Mouse (Mus musculus): ENCODE results near the gene Gm20388.
A peak's percentile ranks its signal among the peaks of the same experiment; 100 is the strongest.
"Not testable (repeated sequence)": the region's sequence is repeated elsewhere in the genome, so short reads cannot be mapped to it uniquely, and the experiment has no call there.

Gene Gm20388

DNA sequence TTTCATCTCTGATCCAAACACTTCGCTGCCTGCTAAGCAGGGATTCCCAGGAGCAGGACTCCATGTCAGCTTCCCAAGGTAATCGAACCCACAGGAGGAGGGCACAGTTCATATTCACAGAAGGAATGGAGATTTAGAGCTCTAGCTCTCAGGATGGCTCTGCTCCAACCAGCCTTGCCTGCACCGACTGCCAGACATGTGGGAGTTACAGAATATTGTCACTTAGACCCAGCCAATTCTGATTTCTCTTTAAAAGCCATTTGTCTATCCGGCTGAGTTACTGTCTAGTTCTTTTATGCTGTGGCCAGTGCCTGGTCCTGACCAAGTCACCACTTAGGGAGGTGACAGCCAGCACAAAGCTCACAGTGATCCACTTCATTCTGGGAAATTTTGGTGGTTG is 4071.0 kb downstream of the Gm20388 start:
- no peak for DNase-seq (ENCODE audit: low spot score)

DNA sequence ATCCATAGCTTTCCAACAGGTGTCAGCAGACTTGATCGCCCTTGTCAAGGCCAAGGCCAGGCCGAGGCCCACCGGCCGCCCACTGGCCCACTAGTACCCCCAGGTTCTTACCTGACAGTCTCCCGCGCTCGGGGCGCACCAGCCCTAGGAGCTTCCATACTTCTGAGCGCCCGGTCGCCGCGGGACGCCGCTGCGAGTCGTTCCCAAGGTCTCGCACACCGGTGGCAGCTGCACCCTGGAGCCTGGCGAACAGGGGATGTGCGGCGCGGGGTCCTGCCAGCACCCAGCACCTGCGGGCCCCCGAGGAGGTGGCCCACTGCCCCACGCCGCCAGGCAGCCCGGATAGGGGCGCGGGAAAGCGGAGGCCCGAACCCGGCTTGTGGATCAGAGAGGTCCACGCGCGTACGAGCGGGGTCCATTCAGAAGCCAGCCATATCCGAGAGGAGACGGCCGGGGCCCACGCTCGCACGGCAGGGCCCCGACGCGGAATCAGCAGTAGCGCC is 4071.7 kb downstream of the Gm20388 start:
- no peak for DNase-seq (ENCODE audit: low spot score)

DNA sequence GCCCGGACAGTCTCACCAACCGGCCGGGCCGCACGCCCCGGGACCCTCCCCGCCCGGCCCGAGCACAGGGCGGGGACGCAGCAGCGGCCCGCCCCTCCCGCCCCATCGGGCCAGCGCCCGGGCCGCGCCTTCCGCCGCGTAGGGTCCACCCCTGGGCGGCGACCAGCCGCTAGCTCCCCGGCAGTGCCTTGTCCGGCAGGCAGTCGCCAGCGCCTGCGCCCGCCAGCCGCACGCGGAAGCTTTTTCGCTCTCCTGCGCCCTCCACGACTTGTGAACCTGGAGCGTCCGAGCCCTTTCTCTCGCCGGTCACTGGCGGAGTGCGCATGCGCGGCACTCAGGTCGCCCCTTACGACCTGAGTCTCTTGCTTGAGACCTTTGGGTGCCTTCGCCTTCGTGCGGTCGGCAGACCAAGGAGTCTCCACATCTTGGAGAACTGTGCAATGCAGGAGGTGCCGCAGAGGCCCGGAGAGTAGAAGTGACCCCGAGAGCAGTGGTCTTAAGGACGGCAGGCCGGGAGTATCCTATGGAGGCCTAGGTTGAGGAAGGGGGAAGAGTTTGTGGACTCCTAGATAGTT is 4072.3 kb downstream of the Gm20388 start, which contains the start of gene Abcb10:
Gene Abcb10, minus strand, starts transcription at position 297 of the 575 bp plus-strand sequence.
- DNase-seq (ENCODE audit: low spot score), result peak; percentile 94

DNA sequence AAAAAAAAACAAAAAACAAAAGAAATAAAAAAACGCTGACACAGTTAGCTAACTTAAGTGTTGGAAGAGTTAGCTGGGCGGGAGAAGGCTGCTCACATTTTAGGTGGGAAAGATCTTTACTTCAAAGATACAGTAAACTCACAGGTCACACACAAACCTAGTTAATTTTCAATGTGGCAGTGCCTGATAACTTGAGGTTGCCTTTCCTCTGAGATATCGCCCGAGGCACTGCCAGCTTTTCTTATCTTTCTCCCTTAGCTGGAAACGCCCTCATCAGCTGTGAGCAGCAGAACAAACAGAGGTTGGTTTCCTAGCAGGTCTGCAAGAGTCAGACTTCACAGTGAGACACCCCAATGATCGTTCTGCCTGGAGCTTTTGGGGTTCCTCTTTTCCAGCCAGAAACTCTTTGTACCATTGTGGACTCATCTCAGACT is 4078.0 kb downstream of the Gm20388 start:
- no peak for DNase-seq (ENCODE audit: low spot score)

DNA sequence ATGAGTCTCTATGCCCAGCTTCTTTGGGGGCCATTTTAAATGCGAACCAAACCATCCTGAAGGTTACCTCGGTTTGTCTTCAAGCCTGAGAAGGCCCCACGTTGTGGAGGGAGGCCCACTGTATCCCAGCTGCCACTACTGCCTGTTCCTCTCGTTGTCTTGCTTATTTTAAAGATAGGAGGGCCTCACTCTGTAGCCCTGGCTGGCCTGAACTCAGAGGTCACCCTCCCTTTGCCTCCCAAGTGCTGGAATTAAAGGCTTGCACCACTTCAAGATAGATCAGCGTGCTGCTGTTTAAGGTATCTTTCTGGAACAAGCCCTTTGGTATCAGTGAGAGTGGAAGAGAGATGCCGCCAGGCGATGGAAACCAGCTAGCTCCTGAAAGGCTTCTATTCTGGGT is 4078.5 kb downstream of the Gm20388 start:
- no peak for DNase-seq (ENCODE audit: low spot score)

DNA sequence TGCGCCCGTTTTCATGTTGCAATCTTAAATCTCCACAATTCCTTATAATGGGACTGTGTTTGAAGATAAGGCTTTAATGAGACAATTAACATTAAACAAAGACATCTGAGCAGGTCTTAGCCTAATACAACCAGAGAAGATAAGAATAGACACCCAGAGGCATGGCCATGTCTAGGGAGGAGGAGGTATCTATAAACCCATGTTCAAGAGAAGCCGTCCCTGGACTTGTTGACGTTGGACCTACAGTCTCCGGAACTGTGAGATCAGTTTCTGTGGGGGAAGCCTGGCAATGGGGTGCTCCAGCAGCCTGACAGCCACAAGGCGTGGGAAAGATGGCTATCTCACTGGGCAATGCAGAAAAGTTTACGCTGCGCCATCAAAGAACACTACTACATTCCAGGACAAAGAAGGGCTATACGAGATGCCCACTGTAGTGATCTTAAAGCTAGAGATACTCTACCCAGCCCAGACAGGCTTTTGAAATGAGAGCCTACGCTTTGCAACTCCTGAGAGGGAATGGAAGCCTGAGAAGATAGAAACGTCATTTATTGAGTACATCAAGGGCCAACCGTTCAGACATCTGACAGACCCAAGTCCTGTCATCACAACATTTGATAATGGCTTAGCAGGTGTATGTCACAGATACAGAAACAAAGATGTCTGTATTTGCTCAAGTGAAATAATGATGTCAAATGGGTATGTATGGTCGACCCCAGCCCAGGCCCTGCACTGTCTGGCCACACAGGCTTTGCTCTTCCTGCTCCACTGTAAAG is 4079.8 kb downstream of the Gm20388 start:
- DNase-seq (ENCODE audit: low spot score), result no peak

GRCm38 (mm10) chr8:123992587-123992986 is 4081.9 kb downstream of the Gm20388 start:
- no peak for DNase-seq (ENCODE audit: low spot score)

DNA sequence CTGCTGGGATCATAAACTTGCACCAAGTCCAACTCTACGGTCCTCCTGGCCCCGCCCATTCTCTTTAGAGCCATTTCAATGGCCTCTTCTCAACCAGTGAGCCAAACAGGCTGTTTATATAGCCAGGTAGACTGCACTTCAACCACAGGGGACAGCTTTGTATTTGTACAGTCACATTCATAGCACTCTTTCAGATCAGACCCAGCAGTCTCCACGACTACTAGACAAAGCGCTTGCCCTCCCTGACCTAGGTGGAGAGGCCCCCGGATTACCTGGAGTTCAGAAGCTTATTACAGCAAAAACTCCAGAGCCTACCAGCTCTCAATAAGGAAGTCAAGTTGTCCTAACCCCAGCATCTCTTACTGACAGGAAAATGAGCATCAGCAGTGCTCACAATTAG is 4083.0 kb downstream of the Gm20388 start:
- no peak for DNase-seq (ENCODE audit: low spot score)

DNA sequence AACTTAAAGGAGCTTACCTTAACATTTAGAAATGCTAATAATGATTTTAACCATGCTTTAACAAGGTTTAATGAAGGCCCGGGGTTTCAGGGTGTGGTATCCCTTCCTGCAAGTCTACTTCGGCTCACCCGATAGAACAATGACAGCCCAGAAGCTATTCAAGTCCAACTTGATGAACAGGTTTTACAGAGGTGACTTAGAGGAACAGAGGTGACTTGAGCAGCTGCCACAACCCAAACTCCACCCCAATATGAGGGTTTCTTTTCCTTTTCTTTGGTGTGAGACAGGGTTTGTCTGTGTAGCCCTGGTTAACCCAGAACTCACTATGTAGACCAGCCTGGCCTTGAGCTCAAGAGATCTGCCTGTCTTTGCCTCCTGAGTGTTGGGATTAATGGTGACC is 4083.4 kb downstream of the Gm20388 start:
- no peak for DNase-seq (ENCODE audit: low spot score)

DNA sequence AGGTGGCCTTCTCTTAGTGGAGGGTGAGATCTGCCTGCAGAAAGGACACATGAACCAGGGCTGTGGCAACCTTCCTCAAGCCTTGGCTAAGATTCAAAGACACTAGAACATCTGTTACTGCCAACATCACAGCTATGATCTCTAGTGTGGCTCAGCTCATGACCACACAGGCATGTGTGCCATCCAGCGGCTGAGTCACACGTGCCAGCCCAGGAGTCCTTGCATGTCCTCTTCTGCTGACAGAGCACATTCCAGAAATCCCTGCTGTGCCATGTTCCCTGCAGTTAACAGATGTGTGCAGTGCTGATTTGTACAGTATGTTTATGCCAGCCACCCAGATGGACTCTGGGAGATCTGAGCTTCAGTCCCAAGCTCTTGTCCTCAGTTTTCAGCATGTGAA is 4088.9 kb downstream of the Gm20388 start:
- no peak for DNase-seq (ENCODE audit: low spot score)

GRCm38 (mm10) chr8:124002546-124003108 is 4092.0 kb downstream of the Gm20388 start:
- no peak for DNase-seq (ENCODE audit: low spot score)

DNA sequence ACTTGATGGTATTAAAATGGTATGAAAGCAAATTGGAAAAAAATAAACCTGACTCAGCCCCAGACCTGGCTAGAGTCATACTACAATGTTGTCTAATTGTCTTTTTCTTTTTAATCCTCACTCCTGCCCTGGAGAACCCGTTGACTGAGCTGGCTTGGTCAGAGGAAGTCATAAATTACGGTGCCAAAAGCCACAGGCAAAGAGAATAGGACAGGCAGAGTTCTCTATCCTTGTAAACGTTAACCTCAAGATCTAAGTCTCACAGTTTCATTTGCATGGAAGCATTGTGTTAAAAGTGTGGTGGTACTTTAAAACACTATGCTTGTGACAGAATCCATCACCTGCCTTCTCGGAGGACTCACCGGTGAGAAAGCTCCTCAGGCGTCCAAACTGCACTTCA is 4097.2 kb downstream of the Gm20388 start:
- DNase-seq (ENCODE audit: low spot score), result no peak

DNA sequence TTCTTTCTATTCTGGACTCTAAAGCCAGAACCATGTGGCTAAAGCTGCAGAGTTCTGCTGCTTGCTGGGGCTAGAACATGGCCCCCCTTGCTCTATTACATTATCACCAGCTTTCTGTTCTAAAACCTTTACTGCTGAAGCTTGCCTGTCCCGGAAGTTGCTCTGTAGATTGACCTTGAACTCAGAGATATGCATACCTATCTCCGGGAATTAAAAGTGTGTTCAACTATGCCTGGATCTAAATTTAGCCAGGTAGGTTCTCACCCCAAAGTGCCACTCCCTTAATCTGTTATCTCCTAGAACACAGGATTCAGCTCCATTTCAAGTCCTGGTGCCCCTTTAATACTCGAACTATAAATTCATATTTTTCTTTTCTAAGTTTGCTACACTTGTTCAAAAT is 4100.9 kb downstream of the Gm20388 start:
- DNase-seq (ENCODE audit: low spot score), result no peak

DNA sequence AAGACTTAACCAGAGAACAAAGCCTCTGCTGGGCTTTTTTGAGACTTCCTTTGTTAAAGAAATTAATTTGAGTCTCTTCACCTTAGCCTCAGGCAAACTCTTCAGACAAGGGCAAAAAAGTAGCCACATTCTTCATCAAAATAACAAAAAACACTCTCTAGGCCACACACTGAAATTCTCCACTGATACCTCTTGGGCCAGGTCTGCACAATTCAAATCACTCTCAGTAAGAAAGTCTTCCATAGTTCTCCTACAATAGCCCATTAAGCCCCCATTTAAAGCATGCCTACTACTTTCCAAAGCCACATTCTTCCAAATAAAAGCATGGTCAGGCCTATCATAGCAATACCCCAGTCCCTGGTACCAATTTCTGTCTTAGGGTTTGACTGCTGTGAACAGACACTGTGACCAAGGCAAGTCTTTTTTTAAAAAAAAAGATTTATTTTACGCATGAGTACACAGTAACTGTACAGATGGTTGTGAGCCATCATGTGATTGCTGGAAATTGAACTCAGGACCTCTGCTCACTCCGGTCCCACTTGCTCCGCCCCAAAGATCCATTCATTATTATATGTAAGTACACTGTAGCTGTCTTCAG is 4101.4 kb downstream of the Gm20388 start:
- no peak for DNase-seq (ENCODE audit: low spot score)

- not testable (repeated sequence) for DNase-seq (ENCODE audit: low spot score)
Observed at GRCm38 (mm10) chr8:124014299-124014698, 4103.7 kb downstream of the Gm20388 start.

GRCm38 (mm10) chr8:124014751-124015150 is 4104.1 kb downstream of the Gm20388 start:
- no peak for DNase-seq (ENCODE audit: low spot score)

- DNase-seq (ENCODE audit: low spot score), result no peak
Observed at GRCm38 (mm10) chr8:124019782-124020181, 4109.1 kb downstream of the Gm20388 start.

GRCm38 (mm10) chr8:124020439-124021236 is 4110.0 kb downstream of the Gm20388 start:
- DNase-seq (ENCODE audit: low spot score), result peak; percentile 77

DNA sequence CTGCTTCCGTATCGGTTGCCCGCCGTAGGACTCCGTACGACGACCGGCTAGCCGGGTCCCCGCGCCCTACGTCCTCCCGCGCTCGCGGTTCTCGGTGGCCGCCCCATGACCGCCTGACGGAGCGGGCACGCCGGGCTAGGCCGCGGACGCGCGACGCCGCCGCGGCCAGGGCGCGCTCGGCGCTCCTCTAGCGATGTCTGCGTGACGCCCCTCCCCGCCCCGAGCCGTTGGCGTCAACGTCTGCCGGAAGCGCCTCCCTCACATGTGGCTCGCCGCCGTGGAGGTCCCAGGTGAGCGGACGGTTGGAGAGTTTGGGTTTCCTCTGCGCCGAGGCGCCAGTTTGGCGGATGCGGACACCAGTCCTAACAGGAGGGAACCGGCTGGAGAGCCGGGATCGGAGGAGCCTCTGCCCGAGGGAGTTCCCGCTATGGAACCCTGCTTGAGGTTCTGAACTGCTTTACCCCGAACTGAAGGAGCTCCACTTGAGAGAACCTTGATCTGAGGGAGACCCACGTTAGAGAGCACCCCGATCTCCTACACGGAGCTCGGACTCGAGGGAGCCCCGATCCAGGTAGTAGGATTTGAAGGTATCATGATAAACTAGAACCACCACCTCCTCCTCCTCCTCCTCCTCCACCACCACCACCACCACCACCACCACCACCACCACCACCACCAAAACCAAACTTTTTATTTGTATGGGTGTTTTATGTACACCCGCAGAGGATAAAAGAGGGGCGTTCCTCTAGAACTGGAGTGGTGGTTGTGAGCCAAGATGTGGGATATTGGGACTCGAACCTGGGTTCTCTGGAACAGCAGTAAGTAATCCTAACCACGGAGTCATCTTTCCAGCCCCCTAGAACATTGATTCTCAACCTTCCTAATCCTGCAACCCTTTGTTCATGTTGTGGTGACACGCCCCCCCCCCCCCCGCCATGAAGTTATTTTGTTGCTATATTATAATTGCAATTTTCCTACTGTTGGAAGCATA is 4110.9 kb downstream of the Gm20388 start, which contains the start of the genes Taf5l and Urb2:
Gene Taf5l, minus strand, starts transcription at position 161 of the 991 bp plus-strand sequence.
Gene Urb2, plus strand, starts transcription at position 272 of the 991 bp plus-strand sequence.
- DNase-seq (ENCODE audit: low spot score), result peak; percentile 93

DNA sequence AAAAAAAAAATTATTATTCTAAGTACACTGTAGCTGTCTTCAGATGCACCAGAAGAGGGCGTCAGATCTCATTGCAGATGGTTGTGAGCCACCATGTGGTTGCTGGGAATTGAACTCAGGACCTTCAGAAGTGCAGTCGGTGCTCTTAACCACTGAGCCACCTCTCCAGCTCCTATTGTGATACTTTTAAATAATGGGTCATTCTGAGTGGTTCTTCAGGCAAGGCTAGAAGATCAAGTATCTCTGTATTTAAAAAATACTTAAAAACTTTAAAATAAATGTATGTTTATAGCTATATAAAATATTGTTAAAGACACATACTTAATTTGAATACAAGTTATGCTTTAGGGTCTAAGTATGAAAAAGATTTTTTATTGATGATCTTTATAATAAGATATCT is 4115.6 kb downstream of the Gm20388 start:
- not testable (repeated sequence) for DNase-seq (ENCODE audit: low spot score)
